15 mouse cellular contexts compared by ENCODE assay signal in genomic region chr11:79575383-79576073, GRCm38 (mm10). TPM values are rescaled to one million over a fixed set of nuclear protein-coding genes. Genes with fewer than 3 reads are reported as not detected.
"Had no signal": no experiment of that assay in that cellular context is flagged by ENCODE, and none has a peak within 500 bp of the region (broad histone marks: within the 10 kb centered on the region; RNA-seq: fewer than 3 reads in every experiment).

No protein-coding gene starts in this region.

- H3K9me3 ChIP-seq: limb, embryonic 13.5 days; midbrain, embryonic 12.5 days; stomach, embryonic 15.5 days had no signal

- ATAC-seq: midbrain, embryonic 16.5 days had no signal

- H3K4me1 ChIP-seq: limb, embryonic 13.5 days; midbrain, embryonic 12.5 days; stomach, embryonic 15.5 days had no signal

- H3K27ac ChIP-seq: kidney, postnatal 0 days; limb, embryonic 13.5 days; liver, embryonic 14.5 days; midbrain, embryonic 12.5 days; stomach, embryonic 15.5 days had no signal

- H3K4me2 ChIP-seq: limb, embryonic 13.5 days; midbrain, embryonic 12.5 days; stomach, embryonic 15.5 days had no signal

- H3K9ac ChIP-seq: limb, embryonic 13.5 days; liver, embryonic 14.5 days; midbrain, embryonic 12.5 days; stomach, embryonic 15.5 days had no signal

- DNase-seq: kidney, adult 9 months; kidney, postnatal 36 days; lung, adult 18-20 months; right cerebral cortex, postnatal 14 days had no signal

- H3K27me3 ChIP-seq: limb, embryonic 13.5 days; midbrain, embryonic 12.5 days; stomach, embryonic 15.5 days had no signal

- H3K4me3 ChIP-seq: limb, embryonic 13.5 days; midbrain, embryonic 12.5 days; stomach, embryonic 15.5 days had no signal

RNA-seq across cellular contexts. Expression of gene Evi2, which starts 45.1 kb away (rescaled TPM):
- total RNA-seq: layer of hippocampus, adult 18-20 months; left cerebral cortex, adult 18-20 months; left cerebral cortex, postnatal 36 days had no signal
- polyA plus RNA-seq: testis, adult 2 months had no signal

RNA-seq across cellular contexts. Expression of gene Evi2b, which starts 52.0 kb away (rescaled TPM):
- polyA plus RNA-seq: midbrain, embryonic 16.5 days; neural tube, embryonic 14.5 days had no signal
